Mouse (Mus musculus) heart, embryonic 13.5 days (tissue): Measurements from ENCODE around the gene Gan. TPM values are rescaled to one million over a fixed set of nuclear protein-coding genes. Genes with fewer than 3 reads are reported as not detected.

Source experiments
- ATAC-seq: fragments of 200-750 bp; cut with Nextera tagmentation; 2 replicates; pipeline ENCODE4 v1.8.0; 2017; ENCODE audit warnings: moderate TSS enrichment; ENCODE audit not compliant: insufficient number of reproducible peaks, low FRiP score, low TSS enrichment; ENCODE audit errors: extremely low read depth
- H3K27ac ChIP-seq: fragments of 300-500 bp; sonication (generic); replicated peaks from 2 replicates; pipeline ENCODE4 v1.5.1; 2015; ENCODE audit warnings: moderate library complexity, mild to moderate bottlenecking, inconsistent platforms
- H3K27me3 ChIP-seq: fragments of 300-500 bp; sonication (generic); replicated peaks from 2 replicates; pipeline ENCODE4 v1.6.1; 2015; ENCODE audit warnings: mild to moderate bottlenecking, inconsistent platforms
- H3K36me3 ChIP-seq: fragments of 300-500 bp; sonication (generic); 2 replicates; pipeline ENCODE4 v1.6.1; 2015; ENCODE audit warnings: mild to moderate bottlenecking, inconsistent platforms
- H3K4me1 ChIP-seq: fragments of 300-500 bp; sonication (generic); 2 replicates; pipeline ENCODE4 v1.6.1; 2015; ENCODE audit warnings: inconsistent platforms
- H3K4me2 ChIP-seq: fragments of 300-500 bp; sonication (generic); 2 replicates; pipeline ENCODE4 v1.6.1; 2015; ENCODE audit warnings: inconsistent platforms, mild to moderate bottlenecking, moderate library complexity
- H3K4me3 ChIP-seq: fragments of 300-500 bp; sonication (generic); 2 replicates; pipeline ENCODE4 v1.5.1; 2015; ENCODE audit warnings: moderate library complexity, mild to moderate bottlenecking, inconsistent platforms
- H3K9ac ChIP-seq: fragments of 300-500 bp; sonication (generic); 2 replicates; pipeline ENCODE4 v1.6.1; 2015; ENCODE audit warnings: inconsistent platforms, mild to moderate bottlenecking, moderate library complexity
- H3K9me3 ChIP-seq: fragments of 300-500 bp; sonication (generic); 2 replicates; pipeline ENCODE4 v1.6.1; 2016; ENCODE audit warnings: inconsistent platforms
- whole genome bisulfite sequencing: fragments of 180-500 bp; shearing (Covaris S2); methylation state at CpG from one replicate; pipeline ENCODE4 v1.1.7; 2015; ENCODE audit warnings: mixed read lengths; 5-methylcytosine and 5-hydroxymethylcytosine counted together
- polyA plus RNA-seq: library from polyadenylated mRNA; unstranded; fragments of >200 nt; fragmentation: Nextera tagmentation; extraction: Ambion mirVana; gene quantifications from 2 replicates; pipeline ENCODE4 v1.2.1, GENCODE M21; 2015

Gan gene
- polyA plus RNA-seq, 1 experiment from 2014 or later, result 0.94 TPM

- H3K4me2 ChIP-seq, result no peak overlapping the region
- no peak overlapping the region for H3K27ac ChIP-seq
- ATAC-seq, result no peak
- H3K36me3 ChIP-seq, result no peaks in the 10 kb centered on the region
- 71% methylated on average over 13 of the region's 13 CpGs for WGBS
- no peak overlapping the region for H3K4me3 ChIP-seq
- H3K9me3 ChIP-seq, result no peaks in the 10 kb centered on the region
- H3K9ac ChIP-seq, result no peak overlapping the region
- peaks cover 4% of the 10 kb centered on the region; the same call in 1 of the 2 replicates for H3K4me1 ChIP-seq
- no peaks in the 10 kb centered on the region; the same call in 1 of the 2 replicates for H3K27me3 ChIP-seq
These were observed 33.9 kb upstream of the Gan start for GRCm38 (mm10) chr8:117123850-117124633.

- no peak overlapping the region for H3K27ac ChIP-seq
- no peak overlapping the region for H3K4me2 ChIP-seq
- H3K9ac ChIP-seq, result no peak overlapping the region
- peaks cover 4% of the 10 kb centered on the region; the same call in 1 of the 2 replicates for H3K4me1 ChIP-seq
- ATAC-seq, result no peak
- 82% methylated on average over 3 of the region's 3 CpGs for WGBS
- no peaks in the 10 kb centered on the region for H3K9me3 ChIP-seq
- H3K4me3 ChIP-seq, result no peak overlapping the region
- no peaks in the 10 kb centered on the region for H3K36me3 ChIP-seq
- no peaks in the 10 kb centered on the region; the same call in 1 of the 2 replicates for H3K27me3 ChIP-seq
These were observed 32.1 kb upstream of the Gan start for GRCm38 (mm10) chr8:117125854-117126253.

GRCm38 (mm10) chr8:117126411-117126810 is 31.5 kb upstream of the Gan start:
- 88% methylated on average over 3 of the region's 3 CpGs for WGBS
- H3K27me3 ChIP-seq, result no peaks in the 10 kb centered on the region; the same call in 1 of the 2 replicates
- H3K9ac ChIP-seq, result no peak overlapping the region
- no peaks in the 10 kb centered on the region for H3K9me3 ChIP-seq
- H3K4me3 ChIP-seq, result no peak overlapping the region
- H3K27ac ChIP-seq, result no peak overlapping the region
- no peak overlapping the region for H3K4me2 ChIP-seq
- H3K36me3 ChIP-seq, result no peaks in the 10 kb centered on the region
- peaks cover 4% of the 10 kb centered on the region; the same call in 1 of the 2 replicates for H3K4me1 ChIP-seq
- ATAC-seq, result no peak

DNA sequence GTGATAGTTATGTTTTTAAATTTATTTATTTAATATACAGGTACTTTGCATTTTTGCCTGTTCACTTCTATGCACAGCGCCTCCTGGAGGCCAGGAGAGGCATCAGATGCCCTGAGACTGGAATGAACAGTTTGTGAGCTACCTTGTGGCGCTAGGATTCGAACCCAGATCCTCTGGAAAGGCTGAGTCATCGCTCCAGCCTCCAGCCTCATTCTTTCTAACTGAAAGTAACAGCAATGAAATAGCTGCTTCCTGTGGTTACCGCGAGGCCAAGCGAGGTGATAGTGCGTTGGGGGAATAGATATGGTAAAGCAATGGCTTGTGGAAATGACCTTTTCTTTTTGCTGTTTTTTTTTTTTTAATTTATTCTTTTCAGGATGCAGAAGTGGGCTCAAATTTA is 30.9 kb upstream of the Gan start:
- H3K36me3 ChIP-seq, result no peaks in the 10 kb centered on the region
- H3K4me3 ChIP-seq, result no peak overlapping the region
- H3K9me3 ChIP-seq, result no peaks in the 10 kb centered on the region
- no peak overlapping the region for H3K27ac ChIP-seq
- H3K4me1 ChIP-seq, result peaks cover 4% of the 10 kb centered on the region; the same call in 1 of the 2 replicates
- ATAC-seq, result no peak
- no peaks in the 10 kb centered on the region; the same call in 1 of the 2 replicates for H3K27me3 ChIP-seq
- 76% methylated on average over 8 of the region's 8 CpGs for WGBS
- no peak overlapping the region for H3K9ac ChIP-seq
- H3K4me2 ChIP-seq, result no peak overlapping the region

- no peak overlapping the region for H3K9ac ChIP-seq
- H3K4me2 ChIP-seq, result no peak overlapping the region
- H3K4me3 ChIP-seq, result no peak overlapping the region
- no peak for ATAC-seq
- H3K4me1 ChIP-seq, result peaks cover 7% of the 10 kb centered on the region
- no peaks in the 10 kb centered on the region; the same call in 1 of the 2 replicates for H3K27me3 ChIP-seq
- 64% methylated on average over 3 of the region's 3 CpGs for WGBS
- H3K9me3 ChIP-seq, result no peaks in the 10 kb centered on the region
- H3K27ac ChIP-seq, result no peak overlapping the region
- H3K36me3 ChIP-seq, result no peaks in the 10 kb centered on the region
These were observed 24.2 kb upstream of the Gan start for GRCm38 (mm10) chr8:117133702-117134101.

DNA sequence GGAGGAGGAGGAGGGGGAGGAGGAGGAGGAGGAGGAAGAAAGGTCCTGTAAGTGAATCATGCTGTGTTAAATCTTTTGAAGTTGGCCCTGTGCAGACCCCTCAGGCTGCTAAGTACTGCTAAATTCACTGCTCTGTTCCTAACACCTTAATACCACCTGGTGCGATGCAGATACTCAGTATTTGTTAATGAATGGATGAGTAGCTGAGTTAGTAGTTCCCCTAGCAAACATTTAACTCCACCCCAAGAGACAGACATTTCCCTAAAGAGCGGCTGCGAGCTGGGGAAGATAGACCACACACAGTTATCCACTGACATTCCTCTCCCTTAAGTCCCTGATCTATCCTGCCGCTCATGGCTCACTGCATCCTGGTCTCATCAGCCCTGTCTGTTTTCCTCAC is 21.6 kb upstream of the Gan start:
- Histone ChIP-seq H3K27me3 (no peaks in the 10 kb centered on the region), H3K9ac (no peak overlapping the region), H3K27ac (no peak overlapping the region), H3K9me3 (0 out of 2 replicates have a peak, but pooled peaks cover 3% of the 10 kb centered on the region), H3K36me3 (no peaks in the 10 kb centered on the region), H3K4me3 (no peak overlapping the region), H3K4me2 (no peak overlapping the region), H3K4me1 (peaks cover 7% of the 10 kb centered on the region)
- ATAC-seq, result no peak
- WGBS, result 7% methylated on average over 4 of the region's 4 CpGs

- H3K27ac ChIP-seq, result no peak overlapping the region
- no peak overlapping the region for H3K4me2 ChIP-seq
- H3K9ac ChIP-seq, result no peak overlapping the region
- no peaks in the 10 kb centered on the region for H3K27me3 ChIP-seq
- no peak overlapping the region for H3K4me3 ChIP-seq
- 15% methylated on average over 2 of the region's 2 CpGs for WGBS
- peaks cover 7% of the 10 kb centered on the region for H3K4me1 ChIP-seq
- H3K9me3 ChIP-seq, result 0 out of 2 replicates have a peak, but pooled peaks cover 3% of the 10 kb centered on the region
- ATAC-seq, result no peak
- H3K36me3 ChIP-seq, result no peaks in the 10 kb centered on the region
These were observed 21.2 kb upstream of the Gan start for GRCm38 (mm10) chr8:117136763-117137162.

DNA sequence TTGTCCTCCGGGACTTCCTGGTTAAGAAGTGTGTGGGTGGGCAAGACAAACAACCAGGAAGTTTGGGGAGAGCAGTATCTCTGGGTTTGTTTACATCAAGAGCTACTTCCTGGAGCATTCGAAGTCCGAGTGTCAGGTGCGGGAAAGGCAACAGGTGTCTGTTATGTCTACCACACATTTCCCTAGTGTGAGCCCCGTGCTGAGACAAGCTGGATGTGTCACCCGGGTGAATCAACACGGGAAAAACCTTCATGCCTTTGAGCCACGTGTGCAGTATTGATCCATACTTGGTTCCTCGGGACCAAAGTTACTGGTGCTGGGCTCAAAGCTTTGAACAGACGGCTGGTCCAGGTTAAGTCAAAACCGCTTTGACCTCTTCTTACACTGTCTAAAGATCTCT is 20.6 kb upstream of the Gan start:
- Histone ChIP-seq H3K27ac (no peak overlapping the region), H3K27me3 (no peaks in the 10 kb centered on the region), H3K4me1 (peaks cover 7% of the 10 kb centered on the region), H3K9me3 (0 out of 2 replicates have a peak, but pooled peaks cover 3% of the 10 kb centered on the region), H3K36me3 (no peaks in the 10 kb centered on the region), H3K4me2 (no peak overlapping the region), H3K4me3 (no peak overlapping the region), H3K9ac (no peak overlapping the region)
- ATAC-seq, result no peak
- 43% methylated on average over 11 of the region's 11 CpGs for WGBS

GRCm38 (mm10) chr8:117148520-117148919 is 9.4 kb upstream of the Gan start:
- WGBS, result 91% methylated on average over 6 of the region's 6 CpGs
- Histone ChIP-seq H3K4me2 (no peak overlapping the region), H3K4me3 (no peak overlapping the region), H3K27ac (no peak overlapping the region), H3K9me3 (0 out of 2 replicates have a peak, but pooled peaks cover 5% of the 10 kb centered on the region), H3K36me3 (no peaks in the 10 kb centered on the region), H3K27me3 (no peaks in the 10 kb centered on the region), H3K9ac (no peak overlapping the region), H3K4me1 (no peaks in the 10 kb centered on the region)
- ATAC-seq, result no peak

DNA sequence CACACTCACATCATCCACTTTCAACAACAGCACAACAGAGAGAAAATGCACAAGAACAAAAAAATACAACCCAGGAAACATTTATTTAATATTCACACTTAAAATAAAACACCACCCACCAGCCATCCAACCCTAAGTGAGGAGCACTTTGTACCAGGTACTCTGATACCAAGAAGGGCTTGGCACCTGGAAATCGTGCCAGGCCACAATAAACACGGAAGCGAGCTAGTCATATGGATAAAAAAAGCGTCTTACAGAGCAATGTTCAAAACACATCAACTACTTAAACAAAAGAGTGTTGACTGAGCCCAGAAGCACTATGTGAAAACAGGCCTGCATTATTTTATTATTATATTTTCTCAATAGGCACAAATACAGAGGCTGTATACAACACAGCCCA is 1.8 kb upstream of the Gan start:
- H3K4me3 ChIP-seq, result 0 out of 2 replicates have a peak overlapping the region, but pooled peaks have one; percentile 95
- no peak for ATAC-seq
- H3K9ac ChIP-seq, result no peak overlapping the region
- no peak overlapping the region for H3K27ac ChIP-seq
- no peaks in the 10 kb centered on the region for H3K36me3 ChIP-seq
- 87% methylated on average over 4 of the region's 4 CpGs for WGBS
- H3K27me3 ChIP-seq, result no peaks in the 10 kb centered on the region
- peaks cover 29% of the 10 kb centered on the region for H3K4me1 ChIP-seq
- H3K4me2 ChIP-seq, result peak overlapping the region; percentile 87; the same call in 1 of the 2 replicates
- H3K9me3 ChIP-seq, result no peaks in the 10 kb centered on the region

DNA sequence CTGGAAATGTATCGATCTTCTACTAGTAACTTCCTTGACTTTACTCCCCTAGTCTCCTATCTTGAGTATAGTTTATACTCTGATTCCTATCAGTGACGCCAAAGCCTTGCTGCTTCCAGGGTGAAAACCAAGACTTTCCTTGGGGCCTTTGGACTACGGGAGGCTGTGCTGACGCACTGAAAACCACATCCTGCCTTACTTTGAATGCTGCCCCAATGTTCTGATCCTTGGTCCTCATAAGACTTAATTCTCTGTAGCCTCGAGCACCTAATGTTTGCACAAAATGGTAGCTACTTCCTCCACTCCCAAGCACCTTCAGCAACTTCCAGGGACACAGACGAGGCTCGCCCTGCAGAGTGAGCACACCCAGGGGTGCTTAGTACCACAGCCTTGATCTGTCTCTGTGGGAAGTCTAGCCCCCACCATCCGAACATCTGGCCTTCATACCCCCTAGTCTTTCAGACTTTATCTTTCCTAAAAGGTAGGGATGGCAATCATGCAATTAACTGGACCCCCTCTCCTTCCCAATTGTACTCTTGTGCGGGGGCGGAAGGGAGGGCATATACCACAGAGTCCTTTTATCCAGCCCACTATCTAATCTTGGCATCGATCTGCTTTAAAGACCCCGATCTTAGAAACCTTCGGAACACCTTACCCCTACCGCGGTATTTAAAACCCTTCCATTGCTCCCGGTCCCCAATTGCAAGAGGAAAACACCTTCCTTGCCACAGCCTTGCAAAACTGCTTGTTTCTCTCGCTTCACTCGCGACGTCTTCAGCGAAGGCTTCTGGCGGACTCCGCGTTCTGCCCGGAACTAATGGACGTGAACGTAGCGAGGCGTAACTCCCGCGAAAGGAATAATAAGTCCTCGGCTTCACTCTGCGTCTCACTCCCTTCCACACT is 818 bp upstream of the Gan start:
- Histone ChIP-seq H3K4me2 (peak overlapping the region; percentile 87), H3K36me3 (no peaks in the 10 kb centered on the region), H3K9ac (peak overlapping the region; percentile 84), H3K27ac (peak overlapping the region; percentile 58), H3K4me3 (peak overlapping the region; percentile 95), H3K9me3 (no peaks in the 10 kb centered on the region), H3K4me1 (peaks cover 29% of the 10 kb centered on the region), H3K27me3 (no peaks in the 10 kb centered on the region)
- no peak for ATAC-seq
- 9% methylated on average over 33 of the region's 33 CpGs for WGBS
